Mouse (Mus musculus) C2C12 (cell line): ENCODE results near the gene Sugt1.

ENCODE experiments used
- CTCF ChIP-seq: IDR thresholded peaks from one replicate; pipeline ENCODE4 v1.5.1; 2011; ENCODE audit not compliant: control insufficient read depth, insufficient read depth, insufficient read length
- MYOD1 ChIP-seq: IDR thresholded peaks from one replicate; pipeline ENCODE4 v1.6.1; 2011; ENCODE audit warnings: low read depth; ENCODE audit not compliant: control insufficient read depth, insufficient read length
- USF1 ChIP-seq: IDR thresholded peaks from one replicate; pipeline ENCODE4 v1.6.1; 2011; ENCODE audit warnings: low read depth, mild to moderate bottlenecking, control low read depth, moderate library complexity

DNA sequence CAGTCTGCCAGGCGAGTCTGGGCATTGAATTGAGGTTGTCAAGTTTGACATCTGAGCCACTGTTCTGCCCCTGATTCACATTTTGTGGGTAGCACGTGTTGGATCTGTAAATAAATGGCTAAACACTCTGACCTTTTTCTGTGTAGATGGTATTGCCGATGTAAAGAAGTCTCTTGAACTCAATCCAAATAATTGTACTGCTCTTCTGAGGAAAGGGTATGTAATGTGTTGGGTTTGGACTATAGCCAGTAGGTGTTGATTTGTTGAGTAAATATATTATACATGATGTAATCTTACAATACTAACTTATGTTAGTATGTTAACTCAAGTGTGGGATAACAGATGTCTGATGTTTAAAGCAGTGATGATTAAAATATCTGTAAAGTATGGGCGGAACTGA is 9.1 kb downstream of the Sugt1 start:
- TF ChIP-seq USF1, result no peak
- no peak for TF ChIP-seq CTCF
- no peak for TF ChIP-seq MYOD1
